Mouse (Mus musculus): ENCODE results near the gene Gprin2. TPM values are rescaled to one million over a fixed set of nuclear protein-coding genes. Genes with fewer than 3 reads are reported as not detected.

The Gprin2 gene
- total RNA-seq, 1 experiment from 2014 or later, result not detected

Other genes starting within 250 kb of the Gprin2 start
- gene Rbp3, start 247.7 kb downstream of the Gprin2 start, total RNA-seq (2017), result not detected in 3 replicates
- gene Zfp488, start 222.9 kb downstream of the Gprin2 start, total RNA-seq (2017), result not detected in 3 replicates
- not detected in 3 replicates for gene Gm30083, start 186.5 kb downstream of the Gprin2 start, total RNA-seq (2017)
- gene Gm5460, start 184.9 kb downstream of the Gprin2 start, total RNA-seq (2017), result not detected in 3 replicates
- not detected in 3 replicates for gene Antxrl, start 148.9 kb downstream of the Gprin2 start, total RNA-seq (2017)
- gene Anxa8, start 115.7 kb downstream of the Gprin2 start, total RNA-seq (2017), result 3.4 to 4.0 TPM (median 3.6 TPM) in 3 replicates
- gene A630023A22Rik, start 98.9 kb downstream of the Gprin2 start, total RNA-seq (2017), result not detected in 3 replicates
- not detected in 3 replicates for gene Npy4r, start 49.2 kb downstream of the Gprin2 start, total RNA-seq (2017)
- 0.10 to 0.53 TPM in 2 of 3 replicates, not detected in the other for gene Syt15, start 17.9 kb upstream of the Gprin2 start, total RNA-seq (2017)
- gene Shld2, start 108.8 kb upstream of the Gprin2 start, total RNA-seq (2017), result 17.0 to 26.5 TPM (median 21.5 TPM) in 3 replicates
- gene Glud1, start 109.1 kb upstream of the Gprin2 start, total RNA-seq (2017), result 385 to 458 TPM (median 387 TPM) in 3 replicates
- not detected in 3 replicates for gene Fam25c, start 153.8 kb upstream of the Gprin2 start, total RNA-seq (2017)
- not detected in 3 replicates for gene Sncg, start 173.1 kb upstream of the Gprin2 start, total RNA-seq (2017)
- gene Mmrn2, start 173.8 kb upstream of the Gprin2 start, total RNA-seq (2017), result not detected in 3 replicates